ENCODE assay signal across 8 mouse cellular contexts in genomic region chr8:105965905-105966341, GRCm38 (mm10). TPM values are rescaled to one million over a fixed set of nuclear protein-coding genes. Genes with fewer than 3 reads are reported as not detected.
DNase-seq lines count a peak whose midpoint lies in the region; ATAC-seq lines count a peak whose summit lies in the region.

Gene Slc12a4, minus strand, starts transcription at chr8:105966097.

- peak within 1 kb of the TSS; percentile 63 for H3K4me2 ChIP-seq in hindbrain, embryonic 16.5 days (ENCODE audit: low read length)

- no peaks in the 10 kb centered on the region for H3K36me3 ChIP-seq in hindbrain, embryonic 16.5 days (ENCODE audit: control insufficient read depth, insufficient read depth, low read length)
- no peaks in the 10 kb centered on the region for H3K36me3 ChIP-seq in midbrain, embryonic 10.5 days

- intact Hi-C loops in left cerebral cortex, postnatal 4 days (cut with DNase I), result no loop called here

- H3K9me3 ChIP-seq in hindbrain, embryonic 16.5 days (ENCODE audit: control insufficient read depth, low read length), result no peaks in the 10 kb centered on the region
- no peaks in the 10 kb centered on the region for H3K9me3 ChIP-seq in midbrain, embryonic 10.5 days (replicated peaks)

- H3K9ac ChIP-seq in hindbrain, embryonic 16.5 days (ENCODE audit: low read depth, low read length), result peak within 1 kb of the TSS; percentile 65

- 2% methylated on average over 32 of the region's 47 CpGs for WGBS in hindbrain, embryonic 16.5 days
- WGBS in midbrain, embryonic 10.5 days, result under 1% methylated on average over 47 of the region's 47 CpGs

- peak within 1 kb of the TSS; percentile 96 for H3K4me3 ChIP-seq in brown adipose tissue, adult 24 weeks (ENCODE audit: insufficient read depth, low read depth, low read length)
- H3K4me3 ChIP-seq in hindbrain, embryonic 16.5 days (ENCODE audit: low read length), result peak within 1 kb of the TSS; percentile 55
- H3K4me3 ChIP-seq in midbrain, embryonic 10.5 days, result peak within 1 kb of the TSS; percentile 76

- H3K27ac ChIP-seq in brown adipose tissue, adult 24 weeks (replicated peaks; ENCODE audit: low read depth, low read length), result peak within 1 kb of the TSS; percentile 89
- peak within 1 kb of the TSS; percentile 70; the same call in 1 of the 2 replicates for H3K27ac ChIP-seq in hindbrain, embryonic 16.5 days (ENCODE audit: low read depth, low read length)
- peak within 1 kb of the TSS; percentile 85 for H3K27ac ChIP-seq in midbrain, embryonic 10.5 days (replicated peaks)

- peak; percentile 79 for ATAC-seq in hindbrain, embryonic 16.5 days

- DNase-seq in MEL-GATA-1-ER (ENCODE audit: extremely low read depth, low read depth), result peak; percentile 51
- DNase-seq in gastrocnemius, adult 8-10 months (ENCODE audit: low spot score in 2 of 2), result peak; percentile 62 to 64
- peak; percentile 72 for DNase-seq in left cerebral cortex, postnatal 4 days
- peak; percentile 80 for DNase-seq in midbrain, embryonic 10.5 days (ENCODE audit: low spot score)
- peak; percentile 69 to 78 for DNase-seq in spleen, adult 18-20 months
- DNase-seq in cerebellum, adult 8-10 months, result no peak

- H3K27me3 ChIP-seq in hindbrain, embryonic 16.5 days (replicated peaks; ENCODE audit: control insufficient read depth, insufficient read depth, low read length), result peaks cover 28% of the 10 kb centered on the region
- peaks cover 50% of the 10 kb centered on the region for H3K27me3 ChIP-seq in midbrain, embryonic 10.5 days (ENCODE audit: low read depth, poor library complexity, severe bottlenecking)

- H3K4me1 ChIP-seq in brown adipose tissue, adult 24 weeks (ENCODE audit: control insufficient read depth, insufficient read depth, insufficient read length, low read length), result peaks cover 5% of the 10 kb centered on the region; the same call in 1 of the 2 replicates
- H3K4me1 ChIP-seq in hindbrain, embryonic 16.5 days (ENCODE audit: control insufficient read depth, insufficient read depth, low read depth, low read length), result peaks cover 9% of the 10 kb centered on the region
- peaks cover 31% of the 10 kb centered on the region for H3K4me1 ChIP-seq in midbrain, embryonic 10.5 days

RNA-seq across cellular contexts. Expression of gene Slc12a4, which starts in this region (rescaled TPM):
- polyA plus RNA-seq in brown adipose tissue, adult 24 weeks (2012; ENCODE audit: insufficient read depth, insufficient read length, missing spikeins), result 5.8 and 11.4 TPM in 2 replicates
- 10 to 100 TPM; 11.8 to 12.7 (median 12.0) TPM for total RNA-seq in gastrocnemius, adult 8-10 months (2022)
- 14.6 and 17.1 TPM in 2 replicates for polyA plus RNA-seq in hindbrain, embryonic 16.5 days (2015; fragmentation: Nextera tagmentation; extraction: Ambion mirVana)
- total RNA-seq in left cerebral cortex, postnatal 4 days (2021), result 10 to 100 TPM; 19.0 to 21.5 TPM
- polyA plus RNA-seq in midbrain, embryonic 10.5 days (2016; fragmentation: Nextera tagmentation; extraction: Ambion mirVana), result 16.9 and 18.7 TPM in 2 replicates
